ENCODE assay signal across 35 mouse cellular contexts in the genomic region with DNA sequence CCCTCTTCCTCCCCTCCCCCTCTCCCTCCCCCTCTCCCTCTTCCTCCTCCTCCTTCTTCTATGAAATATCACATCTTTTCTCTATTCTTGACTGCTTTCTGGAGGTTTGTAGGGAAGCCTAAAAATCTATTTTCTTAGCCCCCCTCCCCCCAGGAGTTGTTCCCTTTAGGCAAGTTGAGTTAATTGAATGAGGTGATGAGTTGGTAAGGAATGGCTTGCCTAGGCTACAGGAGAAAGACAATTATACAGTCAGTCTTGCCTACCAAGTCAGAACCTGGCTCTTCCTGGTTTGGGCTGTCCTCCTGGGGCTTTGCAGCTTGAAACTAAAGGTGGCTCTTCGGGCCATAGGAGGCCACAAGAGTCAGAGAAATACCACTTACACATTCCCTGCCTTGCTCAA. TPM values are rescaled to one million over a fixed set of nuclear protein-coding genes. Genes with fewer than 3 reads are reported as not detected.
DNase-seq lines count a peak whose midpoint lies in the region; ATAC-seq lines count a peak whose summit lies in the region.
"Had no signal": no experiment of that assay in that cellular context is flagged by ENCODE, and none has a peak within 500 bp of the region (broad histone marks: within the 10 kb centered on the region; RNA-seq: fewer than 3 reads in every experiment).

No protein-coding gene starts in this region.

- no peak overlapping the region for H3K4me3 ChIP-seq in midbrain, embryonic 16.5 days (ENCODE audit: low read depth, low read length)
- H3K4me3 ChIP-seq: embryonic facial prominence, embryonic 10.5 days; forebrain, embryonic 15.5 days; heart, adult 2 months; heart, embryonic 13.5 days; intestine, embryonic 15.5 days; limb, embryonic 15.5 days; midbrain, embryonic 12.5 days; neural tube, embryonic 12.5 days had no signal

- no peaks in the 10 kb centered on the region for H3K4me1 ChIP-seq in midbrain, embryonic 16.5 days (ENCODE audit: control insufficient read depth, insufficient read depth, low read length)
- H3K4me1 ChIP-seq: embryonic facial prominence, embryonic 10.5 days; forebrain, embryonic 15.5 days; heart, embryonic 13.5 days; intestine, embryonic 15.5 days; limb, embryonic 15.5 days; neural tube, embryonic 12.5 days had no signal

- peak; percentile 9 for DNase-seq in retina, embryonic 14.5 days (ENCODE audit: low spot score)
- DNase-seq in retina, postnatal 1 day, result no peak
- no peak for DNase-seq in frontal cortex, adult 2 months (ENCODE audit: extremely low spot score in 1 of 2, low spot score in 1 of 2)
- no peak for DNase-seq in adrenal gland, postnatal 25 days
- DNase-seq: cerebellum, adult 11 months; cerebellum, adult 9-11 months; gastrocnemius, postnatal 25 days; heart, adult 2 months; heart, postnatal 14 days; kidney, postnatal 4 days; layer of hippocampus, adult 9-11 months; left cerebral cortex, postnatal 4 days; lung, embryonic 14.5 days; right cerebral cortex, adult 18-20 months; thymus, adult 18-20 months; thymus, postnatal 36 days had no signal

- H3K9me3 ChIP-seq in midbrain, embryonic 16.5 days (replicated peaks; ENCODE audit: control insufficient read depth, low read length, poor library complexity, severe bottlenecking), result no peaks in the 10 kb centered on the region
- H3K9me3 ChIP-seq: embryonic facial prominence, embryonic 10.5 days; forebrain, embryonic 15.5 days; heart, embryonic 13.5 days; intestine, embryonic 15.5 days; limb, embryonic 15.5 days; midbrain, embryonic 12.5 days; neural tube, embryonic 12.5 days had no signal

- WGBS in midbrain, embryonic 16.5 days, result 76% methylated on average over 1 of the region's 1 CpGs

- peak; percentile 43 for ATAC-seq in common myeloid progenitor, adult 5-6 weeks (replicated peaks; ENCODE audit: low read depth, poor library complexity, severe bottlenecking)
- ATAC-seq in megakaryocyte-erythroid progenitor cell, adult 5-6 weeks (replicated peaks; ENCODE audit: low FRiP score, low TSS enrichment, poor library complexity, severe bottlenecking), result peak; percentile 47; the same call in 1 of the 2 replicates
- no peak for ATAC-seq in midbrain, embryonic 16.5 days
- ATAC-seq: forebrain, embryonic 15.5 days; intestine, embryonic 15.5 days had no signal

- H3K4me2 ChIP-seq in midbrain, embryonic 16.5 days (ENCODE audit: low read length), result no peak overlapping the region
- H3K4me2 ChIP-seq: forebrain, embryonic 15.5 days; heart, embryonic 13.5 days; hindbrain, embryonic 14.5 days; intestine, embryonic 15.5 days; limb, embryonic 15.5 days; lung, embryonic 14.5 days; midbrain, embryonic 12.5 days; neural tube, embryonic 12.5 days had no signal

- H3K27ac ChIP-seq in midbrain, embryonic 16.5 days (ENCODE audit: low read length), result no peak overlapping the region
- H3K27ac ChIP-seq: embryonic facial prominence, embryonic 10.5 days; forebrain, embryonic 15.5 days; heart, adult 2 months; heart, embryonic 13.5 days; hindbrain, embryonic 14.5 days; intestine, embryonic 15.5 days; limb, embryonic 15.5 days; liver, embryonic 14.5 days; midbrain, embryonic 12.5 days; neural tube, embryonic 12.5 days had no signal

- H3K36me3 ChIP-seq in midbrain, embryonic 16.5 days (ENCODE audit: control insufficient read depth, insufficient read depth, low read length), result no peaks in the 10 kb centered on the region
- H3K36me3 ChIP-seq: embryonic facial prominence, embryonic 10.5 days; forebrain, embryonic 15.5 days; heart, embryonic 13.5 days; intestine, embryonic 15.5 days; limb, embryonic 15.5 days; midbrain, embryonic 12.5 days; neural tube, embryonic 12.5 days had no signal

- no peak overlapping the region for H3K9ac ChIP-seq in midbrain, embryonic 16.5 days (ENCODE audit: low read depth, low read length)
- H3K9ac ChIP-seq: forebrain, embryonic 15.5 days; heart, embryonic 13.5 days; hindbrain, embryonic 14.5 days; intestine, embryonic 15.5 days; limb, embryonic 15.5 days; liver, embryonic 14.5 days; lung, embryonic 14.5 days; midbrain, embryonic 12.5 days; neural tube, embryonic 12.5 days had no signal

- no peaks in the 10 kb centered on the region for H3K27me3 ChIP-seq in midbrain, embryonic 16.5 days (ENCODE audit: control insufficient read depth, insufficient read depth, low read depth, low read length)
- H3K27me3 ChIP-seq: forebrain, embryonic 15.5 days; intestine, embryonic 15.5 days; limb, embryonic 15.5 days; midbrain, embryonic 12.5 days; neural tube, embryonic 12.5 days had no signal

RNA-seq across cellular contexts. Expression of a gene that starts 3.4 kb away (rescaled TPM):
- not detected in 2 replicates for total RNA-seq in common myeloid progenitor, adult 5-6 weeks (2017)
- total RNA-seq in megakaryocyte-erythroid progenitor cell, adult 5-6 weeks (2014; fragmentation: Nextera tagmentation), result not detected in 2 replicates
- not detected in 2 replicates for total RNA-seq in megakaryocyte-erythroid progenitor cell, adult 5-6 weeks (2017)
- not detected in 2 replicates for polyA plus RNA-seq in midbrain, embryonic 16.5 days (2015; fragmentation: Nextera tagmentation; extraction: Ambion mirVana)
- not detected in 2 replicates for polyA plus RNA-seq in frontal cortex, adult 2 months (2012; rRNA removed)
- not detected in 2 replicates for total RNA-seq in adrenal gland, postnatal 25 days (2021)
- total RNA-seq: adrenal gland, adult 18-20 months; adrenal gland, postnatal 4 days; gastrocnemius, postnatal 25 days; heart, adult 2 months; heart, postnatal 14 days; left cerebral cortex, adult 8-10 months; left cerebral cortex, postnatal 4 days; MEL had no signal
- polyA plus RNA-seq: cortical plate, adult 2 months; embryonic facial prominence, embryonic 10.5 days; forebrain, embryonic 15.5 days; heart, adult 2 months; heart, embryonic 13.5 days; hindbrain, embryonic 14.5 days; intestine, embryonic 15.5 days; kidney, embryonic 14.5 days; limb, embryonic 15.5 days; liver, embryonic 14.5 days; lung, embryonic 14.5 days; midbrain, embryonic 12.5 days; neural tube, embryonic 12.5 days; stomach, embryonic 16.5 days had no signal

RNA-seq across cellular contexts. Expression of a gene that starts 37.5 kb away (rescaled TPM):
- total RNA-seq in common myeloid progenitor, adult 5-6 weeks (2017), result not detected in 2 replicates
- total RNA-seq in megakaryocyte-erythroid progenitor cell, adult 5-6 weeks (2014; fragmentation: Nextera tagmentation), result not detected in 2 replicates
- total RNA-seq in megakaryocyte-erythroid progenitor cell, adult 5-6 weeks (2017), result not detected in 2 replicates
- polyA plus RNA-seq in midbrain, embryonic 16.5 days (2015; fragmentation: Nextera tagmentation; extraction: Ambion mirVana), result not detected in 2 replicates
- not detected in 2 replicates for polyA plus RNA-seq in frontal cortex, adult 2 months (2012; rRNA removed)
- not detected in 2 replicates for total RNA-seq in adrenal gland, postnatal 25 days (2021)
- total RNA-seq: adrenal gland, adult 18-20 months; adrenal gland, postnatal 4 days; gastrocnemius, postnatal 25 days; heart, adult 2 months; heart, postnatal 14 days; left cerebral cortex, adult 8-10 months; left cerebral cortex, postnatal 4 days; MEL had no signal
- polyA plus RNA-seq: cortical plate, adult 2 months; embryonic facial prominence, embryonic 10.5 days; forebrain, embryonic 15.5 days; heart, adult 2 months; heart, embryonic 13.5 days; hindbrain, embryonic 14.5 days; intestine, embryonic 15.5 days; kidney, embryonic 14.5 days; limb, embryonic 15.5 days; liver, embryonic 14.5 days; lung, embryonic 14.5 days; midbrain, embryonic 12.5 days; neural tube, embryonic 12.5 days; stomach, embryonic 16.5 days had no signal

RNA-seq across cellular contexts. Expression of a gene that starts 54.7 kb away (rescaled TPM):
- not detected in 2 replicates for total RNA-seq in common myeloid progenitor, adult 5-6 weeks (2017)
- total RNA-seq in megakaryocyte-erythroid progenitor cell, adult 5-6 weeks (2014; fragmentation: Nextera tagmentation), result not detected in 2 replicates
- total RNA-seq in megakaryocyte-erythroid progenitor cell, adult 5-6 weeks (2017), result not detected in 2 replicates
- not detected in 2 replicates for polyA plus RNA-seq in midbrain, embryonic 16.5 days (2015; fragmentation: Nextera tagmentation; extraction: Ambion mirVana)
- not detected in 2 replicates for polyA plus RNA-seq in frontal cortex, adult 2 months (2012; rRNA removed)
- total RNA-seq in adrenal gland, postnatal 25 days (2021), result not detected in 2 replicates
- total RNA-seq: adrenal gland, adult 18-20 months; adrenal gland, postnatal 4 days; gastrocnemius, postnatal 25 days; heart, adult 2 months; heart, postnatal 14 days; left cerebral cortex, adult 8-10 months; left cerebral cortex, postnatal 4 days; MEL had no signal
- polyA plus RNA-seq: cortical plate, adult 2 months; embryonic facial prominence, embryonic 10.5 days; forebrain, embryonic 15.5 days; heart, adult 2 months; heart, embryonic 13.5 days; hindbrain, embryonic 14.5 days; intestine, embryonic 15.5 days; kidney, embryonic 14.5 days; limb, embryonic 15.5 days; liver, embryonic 14.5 days; lung, embryonic 14.5 days; midbrain, embryonic 12.5 days; neural tube, embryonic 12.5 days; stomach, embryonic 16.5 days had no signal
